Mouse (Mus musculus): ENCODE data around the gene Trir. TPM values are rescaled to one million over a fixed set of nuclear protein-coding genes. Genes with fewer than 3 reads are reported as not detected.

The Trir gene
- polyA plus RNA-seq, 1 experiment from 2014 or later: 141 TPM

GRCm38 (mm10) chr8:85027516-85027855 lies 863 bp downstream of the Trir start:
- no peak for ATAC-seq (replicated peaks)
- WGBS: 1% methylated on average over 13 of the region's 13 CpGs
- Histone ChIP-seq H3K36me3 (peaks cover 40% of the 10 kb centered on the region), H3K27me3 (no peaks in the 10 kb centered on the region), H3K4me1 (peaks cover 44% of the 10 kb centered on the region), H3K4me3 (peak overlapping the region; percentile 92), H3K9me3 (no peaks in the 10 kb centered on the region), H3K4me2 (replicated peaks) (peak overlapping the region; percentile 71), H3K27ac (replicated peaks) (peak overlapping the region; percentile 84), H3K9ac (replicated peaks) (peak overlapping the region; percentile 99)

GRCm38 (mm10) chr8:85027922-85028321 lies 1.3 kb downstream of the Trir start:
- Histone ChIP-seq H3K9me3 (no peaks in the 10 kb centered on the region), H3K9ac (replicated peaks) (peak overlapping the region; percentile 99), H3K4me1 (peaks cover 44% of the 10 kb centered on the region), H3K27me3 (no peaks in the 10 kb centered on the region), H3K4me3 (peak overlapping the region; percentile 92), H3K36me3 (peaks cover 42% of the 10 kb centered on the region), H3K4me2 (replicated peaks) (peak overlapping the region; percentile 71), H3K27ac (replicated peaks) (peak overlapping the region; percentile 84; the same call in 1 of the 2 replicates)
- no peak for ATAC-seq (replicated peaks)
- WGBS: 24% methylated on average over 2 of the region's 2 CpGs

GRCm38 (mm10) chr8:85029271-85029670 lies 2.6 kb downstream of the Trir start:
- no peaks in the 10 kb centered on the region for H3K27me3 ChIP-seq
- H3K36me3 ChIP-seq: peaks cover 39% of the 10 kb centered on the region
- H3K4me1 ChIP-seq: peaks cover 32% of the 10 kb centered on the region
- H3K4me3 ChIP-seq: no peak overlapping the region
- H3K27ac ChIP-seq (replicated peaks): no peak overlapping the region
- no peak for ATAC-seq (replicated peaks)
- WGBS: 90% methylated on average over 14 of the region's 14 CpGs
- H3K9ac ChIP-seq (replicated peaks): no peak overlapping the region
- H3K4me2 ChIP-seq (replicated peaks): no peak overlapping the region
- no peaks in the 10 kb centered on the region for H3K9me3 ChIP-seq

- peaks cover 32% of the 10 kb centered on the region for H3K4me1 ChIP-seq
- no peak overlapping the region for H3K4me3 ChIP-seq
- H3K36me3 ChIP-seq: peaks cover 39% of the 10 kb centered on the region
- H3K9me3 ChIP-seq: no peaks in the 10 kb centered on the region
- no peaks in the 10 kb centered on the region for H3K27me3 ChIP-seq
- no peak overlapping the region for H3K27ac ChIP-seq (replicated peaks)
- no peak for ATAC-seq (replicated peaks)
- H3K9ac ChIP-seq (replicated peaks): no peak overlapping the region
- H3K4me2 ChIP-seq (replicated peaks): no peak overlapping the region
- WGBS: 91% methylated on average over 4 of the region's 4 CpGs
Observed at GRCm38 (mm10) chr8:85032622-85033311, 6.1 kb downstream of the Trir start.

- Histone ChIP-seq H3K36me3 (peaks cover 39% of the 10 kb centered on the region), H3K27me3 (no peaks in the 10 kb centered on the region), H3K9me3 (no peaks in the 10 kb centered on the region), H3K27ac (replicated peaks) (no peak overlapping the region), H3K9ac (replicated peaks) (no peak overlapping the region), H3K4me1 (peaks cover 30% of the 10 kb centered on the region), H3K4me3 (no peak overlapping the region), H3K4me2 (replicated peaks) (no peak overlapping the region)
- no peak for ATAC-seq (replicated peaks)
- WGBS: 74% methylated on average over 1 of the region's 1 CpGs
Observed at GRCm38 (mm10) chr8:85033867-85034266, 7.2 kb downstream of the Trir start.

GRCm38 (mm10) chr8:85034764-85035163 lies 8.1 kb downstream of the Trir start:
- H3K9me3 ChIP-seq: no peaks in the 10 kb centered on the region
- H3K4me1 ChIP-seq: peaks cover 30% of the 10 kb centered on the region
- H3K4me3 ChIP-seq: peak overlapping the region; percentile 88
- no peaks in the 10 kb centered on the region for H3K27me3 ChIP-seq
- 4% methylated on average over 13 of the region's 13 CpGs for WGBS
- H3K4me2 ChIP-seq (replicated peaks): peak overlapping the region; percentile 93
- H3K36me3 ChIP-seq: peaks cover 37% of the 10 kb centered on the region
- H3K27ac ChIP-seq (replicated peaks): no peak overlapping the region
- no peak for ATAC-seq (replicated peaks)
- no peak overlapping the region for H3K9ac ChIP-seq (replicated peaks)

GRCm38 (mm10) chr8:85035165-85035727 lies 8.6 kb downstream of the Trir start:
- Histone ChIP-seq H3K4me3 (peak overlapping the region; percentile 88), H3K9ac (replicated peaks) (peak overlapping the region; percentile 69), H3K36me3 (peaks cover 32% of the 10 kb centered on the region), H3K4me2 (replicated peaks) (peak overlapping the region; percentile 93), H3K9me3 (no peaks in the 10 kb centered on the region), H3K27me3 (no peaks in the 10 kb centered on the region), H3K4me1 (peaks cover 30% of the 10 kb centered on the region), H3K27ac (replicated peaks) (peak overlapping the region; percentile 99; the same call in 1 of the 2 replicates)
- ATAC-seq (replicated peaks): no peak
- 6% methylated on average over 12 of the region's 12 CpGs for WGBS

GRCm38 (mm10) chr8:85035728-85036310 lies 9.2 kb downstream of the Trir start:
- WGBS: under 1% methylated on average over 15 of the region's 15 CpGs
- peak overlapping the region; percentile 69 for H3K9ac ChIP-seq (replicated peaks)
- ATAC-seq (replicated peaks): no peak; the same call in 1 of the 2 replicates

GRCm38 (mm10) chr8:85036381-85036717 lies 9.7 kb downstream of the Trir start:
- Histone ChIP-seq H3K4me1 (peaks cover 30% of the 10 kb centered on the region), H3K4me2 (replicated peaks) (peak overlapping the region; percentile 93), H3K27me3 (no peaks in the 10 kb centered on the region), H3K27ac (replicated peaks) (peak overlapping the region; percentile 99), H3K4me3 (peak overlapping the region; percentile 88), H3K9ac (replicated peaks) (peak overlapping the region; percentile 69), H3K36me3 (peaks cover 33% of the 10 kb centered on the region), H3K9me3 (no peaks in the 10 kb centered on the region)
- peak; percentile 47 for ATAC-seq (replicated peaks)
- 1% methylated on average over 9 of the region's 9 CpGs for WGBS

More at GRCm38 (mm10) chr8:85035728-85036310, 9.2 kb downstream of the Trir start:
- Histone ChIP-seq H3K27me3 (no peaks in the 10 kb centered on the region), H3K4me1 (peaks cover 30% of the 10 kb centered on the region), H3K4me3 (peak overlapping the region; percentile 88), H3K4me2 (replicated peaks) (peak overlapping the region; percentile 93), H3K9me3 (no peaks in the 10 kb centered on the region), H3K27ac (replicated peaks) (peak overlapping the region; percentile 99), H3K36me3 (peaks cover 32% of the 10 kb centered on the region)

GRCm38 (mm10) chr8:85036718-85037365 lies 10.2 kb downstream of the Trir start, which contains the start of gene Tnpo2:
Gene Tnpo2, plus strand, starts transcription at chr8:85036915.
- H3K27me3 ChIP-seq: no peaks in the 10 kb centered on the region
- peak; percentile 90 for ATAC-seq (replicated peaks)
- peak within 1 kb of the TSS; percentile 87 for H3K9ac ChIP-seq (replicated peaks)
- under 1% methylated on average over 55 of the region's 59 CpGs for WGBS
- peak within 1 kb of the TSS; percentile 88 for H3K4me3 ChIP-seq
- no peaks in the 10 kb centered on the region for H3K9me3 ChIP-seq
- peaks cover 30% of the 10 kb centered on the region for H3K4me1 ChIP-seq
- peaks cover 32% of the 10 kb centered on the region for H3K36me3 ChIP-seq
- H3K4me2 ChIP-seq (replicated peaks): peak within 1 kb of the TSS; percentile 93
- H3K27ac ChIP-seq (replicated peaks): peak within 1 kb of the TSS; percentile 99

- no peaks in the 10 kb centered on the region for H3K9me3 ChIP-seq
- H3K4me3 ChIP-seq: peak overlapping the region; percentile 88
- H3K27ac ChIP-seq (replicated peaks): peak overlapping the region; percentile 99
- peak; percentile 65 for ATAC-seq (replicated peaks)
- WGBS: 0% methylated on average over 14 of the region's 14 CpGs
- no peaks in the 10 kb centered on the region for H3K27me3 ChIP-seq
- peak overlapping the region; percentile 93 for H3K4me2 ChIP-seq (replicated peaks)
- peaks cover 30% of the 10 kb centered on the region for H3K4me1 ChIP-seq
- peaks cover 28% of the 10 kb centered on the region for H3K36me3 ChIP-seq
- H3K9ac ChIP-seq (replicated peaks): peak overlapping the region; percentile 87
Observed at GRCm38 (mm10) chr8:85037366-85037680, 10.7 kb downstream of the Trir start.
